Comparison of ENCODE assay signal across 8 mouse cellular contexts in genomic region chr9:35116391-35117381, GRCm38 (mm10). TPM values are rescaled to one million over a fixed set of nuclear protein-coding genes. Genes with fewer than 3 reads are reported as not detected.
DNase-seq lines count a peak whose midpoint lies in the region; ATAC-seq lines count a peak whose summit lies in the region.

No protein-coding gene starts in this region.

- ATAC-seq in hematopoietic stem cell, adult 5-6 weeks (replicated peaks in 1 of 2; ENCODE audit: insufficient read depth in 1 of 2, low FRiP score in 2 of 2, low TSS enrichment in 1 of 2, low read depth in 1 of 2, poor library complexity in 2 of 2, severe bottlenecking in 2 of 2), result peak; percentile 62 to 74

- peak; percentile 88 for DNase-seq in NIH3T3 (ENCODE audit: low read depth)
- peak; percentile 59 for DNase-seq in cerebellum, adult 8-10 months
- DNase-seq in forelimb bud, embryonic 11.5 days (ENCODE audit: low read depth, low spot score), result peak; percentile 78
- peak; percentile 61 to 69 for DNase-seq in layer of hippocampus, postnatal 14 days (ENCODE audit: low spot score in 2 of 2)
- DNase-seq in lung, postnatal 25 days (ENCODE audit: low spot score), result peak; percentile 84
- peak; percentile 64 for DNase-seq in retina, adult 2 months (ENCODE audit: low read depth, low spot score)
- DNase-seq in thymus, postnatal 25 days, result peak; percentile 83

RNA-seq across cellular contexts. Expression of gene St3gal4, which starts 2.4 kb away (rescaled TPM):
- total RNA-seq in hematopoietic stem cell, adult 5-6 weeks (2017), result 27.1 and 36.1 TPM in 2 replicates
- total RNA-seq in layer of hippocampus, postnatal 14 days (2021), result 10 to 100 TPM; 26.5 to 28.6 TPM

RNA-seq across cellular contexts. Expression of gene Dcps, which starts 59.2 kb away (rescaled TPM):
- total RNA-seq in hematopoietic stem cell, adult 5-6 weeks (2017), result 48.6 and 56.6 TPM in 2 replicates
- total RNA-seq in layer of hippocampus, postnatal 14 days (2021), result 10 to 100 TPM; 17.5 to 18.5 TPM

Comparison
In these comparisons a context has a peak if more than half of its experiments do, and no peak if none do; other contexts are left out.
1. Peak in every context shown above with its lines: DNase-seq and ATAC-seq.